Mouse (Mus musculus) limb, embryonic 14.5 days (tissue): ENCODE data around the gene Tpte. TPM values are rescaled to one million over a fixed set of nuclear protein-coding genes. Genes with fewer than 3 reads are reported as not detected.

Experiments
- ATAC-seq: fragments of 200-750 bp; cut with Nextera tagmentation; 2 replicates; pipeline ENCODE4 v1.8.0; 2017; ENCODE audit warnings: low read depth, moderate number of reproducible peaks, moderate TSS enrichment; ENCODE audit not compliant: low FRiP score
- DNase-seq: peaks from one replicate; pipeline ENCODE4 v3.0.0-alpha.2; 2015; ENCODE audit warnings: low spot score
- H3K27ac ChIP-seq: fragments of 300-500 bp; sonication (generic); replicated peaks from 2 replicates; pipeline ENCODE4 v1.5.1; 2014; ENCODE audit warnings: low read depth, mild to moderate bottlenecking, low read length, moderate library complexity, mixed read lengths
- H3K27me3 ChIP-seq: fragments of 300-500 bp; sonication (generic); 2 replicates; pipeline ENCODE4 v1.6.1; 2014; ENCODE audit warnings: low read length, mixed read lengths; ENCODE audit not compliant: control insufficient read depth, insufficient read depth
- H3K36me3 ChIP-seq: fragments of 300-500 bp; sonication (generic); 2 replicates; pipeline ENCODE4 v1.6.1; 2014; ENCODE audit warnings: mild to moderate bottlenecking, low read length, moderate library complexity, mixed read lengths; ENCODE audit not compliant: control insufficient read depth, insufficient read depth
- H3K4me1 ChIP-seq: fragments of 300-500 bp; sonication (generic); 2 replicates; pipeline ENCODE4 v1.6.1; 2014; ENCODE audit warnings: antibody characterized with exemption, low read length, mixed read lengths; ENCODE audit not compliant: control insufficient read depth, insufficient read depth
- H3K4me2 ChIP-seq: fragments of 300-500 bp; sonication (generic); replicated peaks from 2 replicates; pipeline ENCODE4 v1.6.1; 2014; ENCODE audit warnings: low read depth, mild to moderate bottlenecking, low read length, moderate library complexity; ENCODE audit not compliant: severe bottlenecking
- H3K4me3 ChIP-seq: fragments of 300-500 bp; sonication (generic); replicated peaks from 2 replicates; pipeline ENCODE4 v1.5.1; 2014; ENCODE audit warnings: low read length
- H3K9ac ChIP-seq: fragments of 300-500 bp; sonication (generic); 2 replicates; pipeline ENCODE4 v1.6.1; 2014; ENCODE audit warnings: mild to moderate bottlenecking, low read depth, low read length, moderate library complexity; ENCODE audit not compliant: severe bottlenecking
- H3K9me3 ChIP-seq: fragments of 300-500 bp; sonication (generic); 2 replicates; pipeline ENCODE4 v1.6.1; 2016; ENCODE audit warnings: low read length; ENCODE audit not compliant: control insufficient read depth
- POLR2A ChIP-seq: fragments of 200-500 bp; IDR thresholded peaks from 2 replicates; pipeline ENCODE4 v1.8.0; 2012; ENCODE audit warnings: inconsistent platforms, mild to moderate bottlenecking, moderate library complexity, borderline replicate concordance; ENCODE audit not compliant: insufficient read depth, insufficient read length; ENCODE audit errors: extremely low read depth
- WGBS: fragments of 180-500 bp; shearing (Covaris S2); extraction: QIAGEN DNeasy Blood & Tissue Kit; methylation state at CpG from one replicate; pipeline ENCODE4 v1.1.7; 2014; 5-methylcytosine and 5-hydroxymethylcytosine counted together
- polyA plus RNA-seq, 2 experiments: library from polyadenylated mRNA; depleted of rRNA in 1 of 2; stranded (reverse) in 1 of 2; unstranded in 1 of 2; fragments of >200 nt; fragmentation: Nextera tagmentation in 1 of 2; extraction: Ambion mirVana in 1 of 2; gene quantifications; 2 replicates each; pipeline versions ENCODE4 v1.2.1 to v1.2.3; 2012 to 2014

The Tpte gene
- polyA plus RNA-seq (2012; rRNA removed) (not detected in 2 replicates), polyA plus RNA-seq (2014; fragmentation: Nextera tagmentation; extraction: Ambion mirVana) (0.07 TPM in 1 of 2 replicates, not detected in the other)

DNA sequence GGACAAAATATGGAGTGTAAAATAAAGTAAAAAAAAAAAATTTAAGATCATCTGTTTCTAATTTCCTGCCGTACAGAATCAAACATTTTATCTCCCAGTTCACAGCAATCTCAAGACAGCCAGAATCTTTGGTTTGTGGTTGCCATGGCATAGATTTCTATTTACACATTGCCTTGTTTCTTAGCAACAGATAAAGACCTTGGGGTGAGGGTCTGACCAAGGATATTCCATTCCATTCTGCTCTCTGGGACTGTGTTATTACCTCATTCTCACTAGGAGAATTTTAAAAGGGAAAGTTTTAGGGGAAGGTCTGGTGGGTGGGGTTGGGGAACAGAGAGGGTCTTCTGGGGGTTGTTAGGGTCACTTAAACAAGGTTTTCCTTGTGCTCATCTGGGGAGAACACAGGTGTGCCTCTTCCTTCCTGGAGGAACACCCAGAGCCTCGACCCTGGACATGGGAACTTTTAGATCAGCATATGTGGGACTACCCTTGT is at the start of gene Tpte:
Gene Tpte (plus strand): TSS at position 443 of the 493 bp plus-strand sequence.
- Histone ChIP-seq H3K36me3 (no peaks in the 10 kb centered on the region), H3K9ac (no peak within 1 kb of the TSS), H3K27ac (peak within 1 kb of the TSS; percentile 55; the same call in 1 of the 2 replicates), H3K4me2 (no peak within 1 kb of the TSS), H3K4me3 (no peak within 1 kb of the TSS), H3K27me3 (no peaks in the 10 kb centered on the region), H3K9me3 (no peaks in the 10 kb centered on the region), H3K4me1 (no peaks in the 10 kb centered on the region)
- DNase-seq (peak; percentile 16), ATAC-seq (peak; percentile 85)
- no peak for TF ChIP-seq POLR2A
- whole genome bisulfite sequencing: 39% methylated on average over 2 of the region's 2 CpGs

DNA sequence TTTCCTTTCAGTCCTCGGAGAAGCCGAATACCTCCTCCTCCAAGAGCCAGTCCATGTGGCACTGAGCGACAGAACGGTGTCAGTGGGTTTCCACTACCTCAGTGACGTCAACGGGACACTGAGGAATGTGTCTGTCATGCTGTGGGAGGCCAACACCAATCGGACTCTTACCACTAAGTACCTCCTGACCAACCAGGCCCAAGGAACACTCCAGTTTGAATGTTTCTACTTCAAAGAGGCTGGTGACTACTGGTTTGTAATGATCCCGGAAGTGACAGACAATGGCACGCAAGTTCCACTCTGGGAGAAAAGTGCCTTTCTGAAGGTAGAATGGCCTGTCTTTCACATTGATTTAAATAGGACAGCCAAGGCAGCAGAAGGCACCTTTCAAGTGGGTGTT is 40.3 kb upstream of the Tpte start:
- Histone ChIP-seq H3K4me1 (no peaks in the 10 kb centered on the region), H3K9ac (no peak overlapping the region), H3K27me3 (no peaks in the 10 kb centered on the region), H3K9me3 (no peaks in the 10 kb centered on the region), H3K27ac (no peak overlapping the region), H3K4me2 (no peak overlapping the region), H3K36me3 (no peaks in the 10 kb centered on the region; the same call in 1 of the 2 replicates), H3K4me3 (no peak overlapping the region)
- no peak for ATAC-seq
- 87% methylated on average over 9 of the region's 9 CpGs for WGBS
- TF ChIP-seq POLR2A: no peak
- DNase-seq: no peak

DNA sequence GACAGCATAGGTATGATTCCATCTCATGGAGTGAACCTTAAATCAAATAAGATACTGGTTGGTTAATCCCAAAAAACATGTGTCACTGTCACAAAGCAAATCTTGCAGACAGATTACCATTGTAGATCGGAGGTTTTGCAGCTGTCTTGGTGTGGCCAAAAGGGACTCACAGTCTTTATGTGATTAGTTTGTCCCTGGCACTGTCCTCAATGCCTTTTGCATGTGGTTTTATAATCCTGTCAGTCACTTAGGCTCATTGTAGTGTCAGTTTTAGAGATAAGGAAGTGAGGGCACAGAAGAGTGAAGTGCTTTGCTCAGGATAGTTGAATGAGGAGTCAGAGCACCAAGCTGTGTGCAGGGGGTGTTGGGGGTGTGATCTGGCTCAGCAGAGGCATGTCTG is 37.6 kb upstream of the Tpte start:
- Histone ChIP-seq H3K4me3 (no peak overlapping the region), H3K36me3 (no peaks in the 10 kb centered on the region; the same call in 1 of the 2 replicates), H3K27me3 (no peaks in the 10 kb centered on the region), H3K4me1 (no peaks in the 10 kb centered on the region), H3K4me2 (no peak overlapping the region), H3K27ac (no peak overlapping the region), H3K9me3 (no peaks in the 10 kb centered on the region), H3K9ac (no peak overlapping the region)
- ATAC-seq: no peak
- 70% methylated on average over 1 of the region's 1 CpGs for WGBS
- no peak for DNase-seq
- no peak for TF ChIP-seq POLR2A

DNA sequence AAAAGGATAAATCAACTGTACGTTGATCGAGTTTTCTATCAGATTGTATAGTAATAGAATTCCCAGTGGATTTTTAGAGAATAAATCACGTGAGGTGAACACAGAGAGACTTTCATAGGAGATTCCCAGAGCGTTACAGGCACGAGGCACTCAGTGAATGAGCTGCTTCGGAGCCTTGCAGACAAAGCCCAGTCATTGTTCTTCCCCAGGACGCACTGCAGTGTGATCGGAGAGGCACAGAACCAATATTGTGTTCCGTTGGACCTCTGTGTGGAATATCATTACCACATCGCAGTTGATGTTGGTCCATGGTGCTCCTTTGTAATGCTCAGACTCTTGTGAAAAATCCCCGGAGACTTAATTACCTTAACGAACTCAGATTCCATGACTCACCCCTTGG is 35.3 kb upstream of the Tpte start:
- H3K9ac ChIP-seq: no peak overlapping the region

DNA sequence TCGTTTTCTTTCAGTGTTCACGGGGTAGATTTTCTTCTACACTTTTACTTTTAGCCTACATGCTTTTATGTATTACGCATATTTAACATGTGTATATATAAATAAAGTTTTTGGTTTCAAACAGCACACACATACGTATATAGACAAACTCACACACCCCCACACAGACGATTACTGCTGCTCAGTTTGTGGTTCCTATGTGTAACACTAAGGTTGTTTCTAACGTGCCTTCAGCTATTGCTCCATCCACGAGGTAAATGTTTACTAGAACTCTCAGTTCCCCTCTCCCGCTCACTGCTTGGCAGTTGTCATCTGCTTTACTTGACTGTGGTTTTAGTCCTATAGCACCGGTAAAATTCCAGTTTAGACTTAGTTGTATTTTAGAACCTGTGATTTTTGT is 34.2 kb upstream of the Tpte start:
- no peak overlapping the region for H3K27ac ChIP-seq
- DNase-seq: no peak
- H3K36me3 ChIP-seq: no peaks in the 10 kb centered on the region
- ATAC-seq: no peak
- H3K4me3 ChIP-seq: no peak overlapping the region
- no peaks in the 10 kb centered on the region for H3K9me3 ChIP-seq
- H3K4me1 ChIP-seq: no peaks in the 10 kb centered on the region
- no peak overlapping the region for H3K4me2 ChIP-seq
- no peaks in the 10 kb centered on the region for H3K27me3 ChIP-seq
- H3K9ac ChIP-seq: no peak overlapping the region
- TF ChIP-seq POLR2A: no peak
- 78% methylated on average over 9 of the region's 9 CpGs for WGBS

More for the DNA sequence above, 35.3 kb upstream of the Tpte start:
- H3K4me1 ChIP-seq: no peaks in the 10 kb centered on the region
- no peaks in the 10 kb centered on the region for H3K27me3 ChIP-seq
- no peak for ATAC-seq
- H3K9me3 ChIP-seq: no peaks in the 10 kb centered on the region
- H3K36me3 ChIP-seq: no peaks in the 10 kb centered on the region; the same call in 1 of the 2 replicates
- 73% methylated on average over 12 of the region's 12 CpGs for WGBS
- H3K27ac ChIP-seq: no peak overlapping the region
- H3K4me3 ChIP-seq: no peak overlapping the region
- TF ChIP-seq POLR2A: no peak
- H3K4me2 ChIP-seq: no peak overlapping the region
- no peak for DNase-seq

DNA sequence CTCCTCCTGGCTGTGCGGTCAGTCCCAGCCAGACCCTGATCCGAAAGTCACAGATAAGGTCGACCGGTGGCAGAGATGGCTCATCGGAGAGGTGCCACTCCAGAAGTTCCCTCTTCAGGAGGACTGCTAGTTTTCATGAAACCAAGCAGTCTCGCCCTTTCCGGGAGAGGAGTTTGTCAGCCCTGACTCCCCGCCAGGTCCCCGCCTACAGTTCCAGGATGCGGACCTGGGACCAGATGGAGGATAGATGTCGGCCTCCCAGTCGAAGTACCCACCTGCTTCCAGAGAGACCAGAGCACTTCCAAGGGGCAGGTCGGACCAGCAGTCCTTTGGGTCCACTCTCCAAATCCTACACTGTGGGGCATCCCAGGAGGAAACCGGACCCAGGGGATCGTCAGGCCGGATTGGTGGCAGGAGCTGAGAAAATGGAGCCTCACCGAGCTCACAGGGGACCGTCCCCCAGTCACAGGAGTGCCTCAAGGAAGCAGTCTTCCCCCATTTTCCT is 24.2 kb upstream of the Tpte start:
- no peaks in the 10 kb centered on the region for H3K27me3 ChIP-seq

More for the DNA sequence above, 24.2 kb upstream of the Tpte start:
- WGBS: 89% methylated on average over 18 of the region's 18 CpGs
- no peaks in the 10 kb centered on the region for H3K4me1 ChIP-seq
- no peak for ATAC-seq
- H3K36me3 ChIP-seq: no peaks in the 10 kb centered on the region
- H3K9me3 ChIP-seq: no peaks in the 10 kb centered on the region; the same call in 1 of the 2 replicates
- DNase-seq: no peak
- no peak overlapping the region for H3K4me2 ChIP-seq
- H3K27ac ChIP-seq: no peak overlapping the region
- TF ChIP-seq POLR2A: no peak
- no peak overlapping the region for H3K9ac ChIP-seq
- H3K4me3 ChIP-seq: no peak overlapping the region
